Mouse (Mus musculus): ENCODE results near the gene Cwc22. TPM values are rescaled to one million over a fixed set of nuclear protein-coding genes. Genes with fewer than 3 reads are reported as not detected.

The Cwc22 gene
- polyA plus RNA-seq, 1 experiment from 2014 or later: 23.8 TPM

DNA sequence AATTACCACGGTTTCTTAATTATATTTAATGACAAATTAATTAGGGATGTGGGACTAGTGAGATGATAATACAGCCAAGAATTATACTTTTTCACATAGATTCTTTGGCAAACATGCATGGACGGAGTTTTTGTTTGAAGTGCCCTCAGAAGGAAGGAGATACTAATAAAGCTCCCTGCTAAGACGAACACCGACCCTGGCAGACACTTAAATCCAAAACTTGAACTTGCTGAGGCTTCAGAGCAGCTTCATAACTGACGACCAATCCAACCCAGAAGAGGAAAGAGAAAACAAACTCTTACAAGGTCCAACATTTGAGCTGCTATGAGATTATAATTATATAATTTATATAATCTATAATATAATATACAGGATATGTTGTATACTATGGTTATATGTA, 66.4 kb downstream of the Cwc22 start:
- no peaks in the 10 kb centered on the region for H3K27me3 ChIP-seq (ENCODE audit: control insufficient read depth, insufficient read depth, low read length)
- H3K27ac ChIP-seq (ENCODE audit: low read depth, low read length): no peak overlapping the region
- ATAC-seq (replicated peaks; ENCODE audit: insufficient number of reproducible peaks, low FRiP score, low TSS enrichment): no peak
- H3K9me3 ChIP-seq (replicated peaks; ENCODE audit: control insufficient read depth, low read length): no peaks in the 10 kb centered on the region
- 67% methylated on average over 5 of the region's 5 CpGs for WGBS (ENCODE audit: insufficient replicate concordance)
- no peak overlapping the region for H3K4me3 ChIP-seq (ENCODE audit: low read depth, low read length)
- H3K4me1 ChIP-seq (ENCODE audit: control insufficient read depth, insufficient read depth, low read length): no peaks in the 10 kb centered on the region
- no peak overlapping the region for H3K9ac ChIP-seq (ENCODE audit: low read depth, low read length)
- no peaks in the 10 kb centered on the region for H3K36me3 ChIP-seq (ENCODE audit: control insufficient read depth, insufficient read depth, low read length)
- no peak overlapping the region for H3K4me2 ChIP-seq

DNA sequence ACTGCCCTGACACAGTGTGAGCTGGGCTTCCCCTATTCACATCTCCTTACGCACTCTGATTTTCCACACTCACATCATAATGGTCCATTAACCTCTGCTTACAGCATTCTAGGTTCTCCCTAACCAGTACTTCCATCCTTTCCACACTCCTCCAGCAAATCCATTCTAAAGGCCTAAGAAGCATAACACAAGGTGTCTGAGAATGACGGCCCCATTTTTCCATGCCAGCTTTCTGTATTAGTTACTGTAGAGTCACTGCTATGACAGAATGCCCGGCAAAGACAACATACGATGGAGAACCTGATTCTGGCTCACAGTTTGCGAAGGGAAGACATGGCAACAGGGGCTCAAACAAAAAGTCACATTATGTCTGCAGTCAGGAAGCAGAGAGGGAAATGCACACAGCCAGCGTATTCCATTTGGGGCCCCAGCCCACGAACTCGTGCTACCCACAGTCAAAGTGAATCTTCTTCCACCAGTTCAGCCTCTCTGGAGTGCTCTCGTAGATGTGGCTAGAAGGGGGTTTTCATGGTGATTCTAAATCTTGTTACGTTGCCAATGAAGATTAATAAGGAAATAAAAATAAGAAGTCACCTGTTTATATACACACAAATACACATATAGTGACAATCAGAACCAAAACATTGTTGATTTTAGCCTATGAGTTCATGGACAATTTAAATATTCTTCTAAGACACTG, 68.9 kb downstream of the Cwc22 start:
- Histone ChIP-seq H3K27me3 (ENCODE audit: control insufficient read depth, insufficient read depth, low read length) (no peaks in the 10 kb centered on the region), H3K36me3 (ENCODE audit: control insufficient read depth, insufficient read depth, low read length) (no peaks in the 10 kb centered on the region), H3K4me1 (ENCODE audit: control insufficient read depth, insufficient read depth, low read length) (no peaks in the 10 kb centered on the region), H3K4me3 (ENCODE audit: low read depth, low read length) (no peak overlapping the region), H3K27ac (ENCODE audit: low read depth, low read length) (no peak overlapping the region), H3K9ac (ENCODE audit: low read depth, low read length) (no peak overlapping the region), H3K9me3 (replicated peaks; ENCODE audit: control insufficient read depth, low read length) (no peaks in the 10 kb centered on the region), H3K4me2 (no peak overlapping the region)
- no peak for ATAC-seq (replicated peaks; ENCODE audit: insufficient number of reproducible peaks, low FRiP score, low TSS enrichment)
- WGBS (ENCODE audit: insufficient replicate concordance): 76% methylated on average over 10 of the region's 10 CpGs

DNA sequence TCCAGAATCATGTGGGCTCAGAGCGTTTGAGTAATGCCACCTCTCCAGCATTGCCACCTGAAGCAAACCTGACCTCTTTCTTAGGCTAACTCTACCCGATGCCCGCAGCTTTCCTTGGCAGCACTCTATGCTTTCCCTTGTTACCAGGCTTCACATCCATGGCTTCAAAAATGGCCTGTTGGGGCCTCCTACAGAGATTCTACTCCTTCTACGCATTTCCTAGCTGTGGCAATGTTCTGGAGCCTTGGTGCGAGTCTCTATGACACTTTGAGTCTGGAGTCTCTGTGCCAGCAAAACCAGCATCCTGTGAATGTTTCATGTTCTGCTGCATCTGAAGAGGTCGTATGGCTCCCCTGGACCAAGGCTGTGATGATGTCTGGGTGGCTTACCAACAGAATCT, 69.8 kb downstream of the Cwc22 start:
- WGBS (ENCODE audit: insufficient replicate concordance): 72% methylated on average over 6 of the region's 6 CpGs
- no peak overlapping the region for H3K4me3 ChIP-seq (ENCODE audit: low read depth, low read length)
- no peak for ATAC-seq (replicated peaks; ENCODE audit: insufficient number of reproducible peaks, low FRiP score, low TSS enrichment)
- H3K27me3 ChIP-seq (ENCODE audit: control insufficient read depth, insufficient read depth, low read length): no peaks in the 10 kb centered on the region
- no peak overlapping the region for H3K4me2 ChIP-seq
- no peak overlapping the region for H3K9ac ChIP-seq (ENCODE audit: low read depth, low read length)
- no peaks in the 10 kb centered on the region for H3K4me1 ChIP-seq (ENCODE audit: control insufficient read depth, insufficient read depth, low read length)
- H3K9me3 ChIP-seq (replicated peaks; ENCODE audit: control insufficient read depth, low read length): no peaks in the 10 kb centered on the region
- no peak overlapping the region for H3K27ac ChIP-seq (ENCODE audit: low read depth, low read length)
- H3K36me3 ChIP-seq (ENCODE audit: control insufficient read depth, insufficient read depth, low read length): no peaks in the 10 kb centered on the region

DNA sequence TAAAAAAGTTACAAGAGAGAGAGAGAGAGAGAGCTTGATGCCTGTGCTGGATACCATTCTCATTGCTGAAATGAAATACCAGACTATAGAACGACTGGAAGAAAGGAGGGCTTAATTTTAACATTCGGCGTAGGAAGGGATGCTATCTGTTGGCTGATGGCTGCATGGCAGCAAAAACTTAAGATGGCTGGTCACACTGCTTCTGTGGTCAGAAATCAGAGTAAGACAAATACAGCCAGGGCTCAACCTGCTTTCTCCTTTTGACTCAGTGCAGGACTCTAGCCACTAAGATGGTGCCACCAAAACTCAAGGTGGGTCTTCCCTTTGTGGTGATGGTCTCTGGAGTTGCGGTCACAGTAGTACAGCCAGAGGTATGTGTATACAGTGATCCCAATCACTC, 70.7 kb downstream of the Cwc22 start:
- no peak for ATAC-seq (replicated peaks; ENCODE audit: insufficient number of reproducible peaks, low FRiP score, low TSS enrichment)
- no peak overlapping the region for H3K4me2 ChIP-seq
- 96% methylated on average over 4 of the region's 4 CpGs for WGBS (ENCODE audit: insufficient replicate concordance)
- H3K27me3 ChIP-seq (ENCODE audit: control insufficient read depth, insufficient read depth, low read length): no peaks in the 10 kb centered on the region
- no peak overlapping the region for H3K4me3 ChIP-seq (ENCODE audit: low read depth, low read length)
- H3K9me3 ChIP-seq (replicated peaks; ENCODE audit: control insufficient read depth, low read length): no peaks in the 10 kb centered on the region
- no peaks in the 10 kb centered on the region for H3K4me1 ChIP-seq (ENCODE audit: control insufficient read depth, insufficient read depth, low read length)
- H3K27ac ChIP-seq (ENCODE audit: low read depth, low read length): no peak overlapping the region
- H3K36me3 ChIP-seq (ENCODE audit: control insufficient read depth, insufficient read depth, low read length): no peaks in the 10 kb centered on the region
- H3K9ac ChIP-seq (ENCODE audit: low read depth, low read length): no peak overlapping the region

DNA sequence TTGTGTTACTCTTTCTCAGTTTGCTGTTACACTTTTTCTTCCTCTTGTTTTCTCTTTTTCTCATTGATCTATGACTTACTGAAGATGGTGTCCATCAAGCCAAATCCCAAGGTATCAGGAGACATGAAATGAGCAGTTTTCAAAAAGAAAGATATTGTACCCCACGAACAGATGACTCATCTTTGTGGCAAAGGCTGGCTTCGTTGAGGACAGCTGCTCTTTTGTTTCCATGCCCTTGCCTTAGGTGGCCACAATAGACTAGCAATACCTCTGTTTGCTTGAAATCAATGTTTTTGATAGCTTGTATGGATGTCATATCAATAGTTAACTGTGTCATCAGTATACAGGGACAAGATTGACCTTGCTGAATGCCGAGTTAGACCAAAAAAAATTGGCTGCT, 71.5 kb downstream of the Cwc22 start:
- WGBS (ENCODE audit: insufficient replicate concordance): 74% methylated on average over 3 of the region's 3 CpGs
- no peak for ATAC-seq (replicated peaks; ENCODE audit: insufficient number of reproducible peaks, low FRiP score, low TSS enrichment)

DNA sequence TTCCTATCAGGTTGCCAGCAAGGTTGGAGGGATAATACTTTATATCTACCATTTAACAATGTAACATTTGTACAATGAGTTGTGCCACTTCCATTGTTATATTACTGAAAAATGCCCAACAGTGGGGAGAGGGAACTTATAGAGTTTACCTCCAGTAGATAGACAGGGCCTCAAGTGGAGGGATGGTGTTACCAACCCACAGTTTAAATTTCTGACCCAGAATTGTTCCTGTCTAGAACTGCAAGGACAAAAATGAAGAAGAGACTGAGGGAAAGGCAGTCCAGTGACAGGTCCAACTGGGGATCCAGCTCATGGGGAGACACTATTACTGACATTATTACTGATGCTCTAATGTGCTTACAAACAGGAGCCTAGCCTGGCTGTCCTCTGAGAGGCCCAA, 72.4 kb downstream of the Cwc22 start:
- H3K9ac ChIP-seq (ENCODE audit: low read depth, low read length): no peak overlapping the region
- H3K27me3 ChIP-seq (ENCODE audit: control insufficient read depth, insufficient read depth, low read length): no peaks in the 10 kb centered on the region
- no peaks in the 10 kb centered on the region for H3K9me3 ChIP-seq (replicated peaks; ENCODE audit: control insufficient read depth, low read length)
- no peak overlapping the region for H3K4me3 ChIP-seq (ENCODE audit: low read depth, low read length)
- no peak overlapping the region for H3K4me2 ChIP-seq
- H3K4me1 ChIP-seq (ENCODE audit: control insufficient read depth, insufficient read depth, low read length): no peaks in the 10 kb centered on the region
- H3K36me3 ChIP-seq (ENCODE audit: control insufficient read depth, insufficient read depth, low read length): no peaks in the 10 kb centered on the region
- H3K27ac ChIP-seq (ENCODE audit: low read depth, low read length): no peak overlapping the region
- ATAC-seq (replicated peaks; ENCODE audit: insufficient number of reproducible peaks, low FRiP score, low TSS enrichment): no peak

More for the DNA sequence above, 71.5 kb downstream of the Cwc22 start:
- no peaks in the 10 kb centered on the region for H3K27me3 ChIP-seq (ENCODE audit: control insufficient read depth, insufficient read depth, low read length)
- H3K4me2 ChIP-seq: no peak overlapping the region
- no peaks in the 10 kb centered on the region for H3K4me1 ChIP-seq (ENCODE audit: control insufficient read depth, insufficient read depth, low read length)
- no peak overlapping the region for H3K9ac ChIP-seq (ENCODE audit: low read depth, low read length)
- H3K27ac ChIP-seq (ENCODE audit: low read depth, low read length): no peak overlapping the region
- no peaks in the 10 kb centered on the region for H3K36me3 ChIP-seq (ENCODE audit: control insufficient read depth, insufficient read depth, low read length)
- no peak overlapping the region for H3K4me3 ChIP-seq (ENCODE audit: low read depth, low read length)
- H3K9me3 ChIP-seq (replicated peaks; ENCODE audit: control insufficient read depth, low read length): no peaks in the 10 kb centered on the region

DNA sequence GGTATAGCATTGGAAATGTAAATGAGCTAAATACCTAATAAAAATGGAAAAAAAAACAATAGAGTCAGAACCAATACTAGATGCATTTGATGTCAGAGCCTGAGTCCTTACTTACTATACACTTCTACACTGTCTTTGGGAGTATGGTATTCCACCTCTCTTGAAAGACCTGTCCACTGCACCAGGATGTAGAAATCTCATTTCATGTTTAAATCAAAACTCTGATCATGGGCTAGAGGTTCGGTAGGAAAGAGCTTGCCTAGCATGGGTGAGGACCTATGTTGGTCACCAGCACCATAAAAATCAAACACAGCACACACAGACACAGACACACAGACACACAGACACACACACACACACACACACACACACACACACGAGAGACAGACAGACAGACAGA, 73.5 kb downstream of the Cwc22 start:
- no peak for ATAC-seq (replicated peaks; ENCODE audit: insufficient number of reproducible peaks, low FRiP score, low TSS enrichment)
- no peaks in the 10 kb centered on the region for H3K4me1 ChIP-seq (ENCODE audit: control insufficient read depth, insufficient read depth, low read length)
- no peak overlapping the region for H3K4me2 ChIP-seq
- H3K9ac ChIP-seq (ENCODE audit: low read depth, low read length): no peak overlapping the region
- H3K4me3 ChIP-seq (ENCODE audit: low read depth, low read length): no peak overlapping the region
- WGBS (ENCODE audit: insufficient replicate concordance): 69% methylated on average over 2 of the region's 2 CpGs
- no peaks in the 10 kb centered on the region for H3K9me3 ChIP-seq (replicated peaks; ENCODE audit: control insufficient read depth, low read length)
- H3K27ac ChIP-seq (ENCODE audit: low read depth, low read length): no peak overlapping the region
- H3K36me3 ChIP-seq (ENCODE audit: control insufficient read depth, insufficient read depth, low read length): no peaks in the 10 kb centered on the region
- no peaks in the 10 kb centered on the region for H3K27me3 ChIP-seq (ENCODE audit: control insufficient read depth, insufficient read depth, low read length)

DNA sequence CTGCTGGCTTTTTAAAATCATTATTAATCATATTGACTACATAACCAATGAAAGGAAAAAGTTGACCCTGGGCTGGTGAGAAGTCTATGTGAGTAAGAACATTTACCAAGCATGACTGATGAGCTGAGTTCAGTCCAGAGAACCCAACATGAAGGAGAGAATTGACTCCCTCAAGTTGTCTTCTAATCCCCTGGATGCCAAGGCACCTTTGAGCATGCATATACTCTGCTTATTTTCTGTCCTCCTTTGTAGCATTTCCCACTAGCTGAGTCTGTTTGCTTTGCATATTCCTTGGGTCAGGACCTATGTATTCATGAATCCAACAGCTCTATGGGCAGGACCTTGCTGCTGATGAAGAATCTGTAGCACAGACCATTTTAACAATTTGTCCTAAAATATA, 75.0 kb downstream of the Cwc22 start:
- H3K4me2 ChIP-seq: no peak overlapping the region
- H3K9ac ChIP-seq (ENCODE audit: low read depth, low read length): no peak overlapping the region
- H3K36me3 ChIP-seq (ENCODE audit: control insufficient read depth, insufficient read depth, low read length): no peaks in the 10 kb centered on the region
- H3K4me1 ChIP-seq (ENCODE audit: control insufficient read depth, insufficient read depth, low read length): no peaks in the 10 kb centered on the region
- ATAC-seq (replicated peaks; ENCODE audit: insufficient number of reproducible peaks, low FRiP score, low TSS enrichment): no peak
- no peaks in the 10 kb centered on the region for H3K27me3 ChIP-seq (ENCODE audit: control insufficient read depth, insufficient read depth, low read length)
- H3K4me3 ChIP-seq (ENCODE audit: low read depth, low read length): no peak overlapping the region
- no peak overlapping the region for H3K27ac ChIP-seq (ENCODE audit: low read depth, low read length)
- no peaks in the 10 kb centered on the region for H3K9me3 ChIP-seq (replicated peaks; ENCODE audit: control insufficient read depth, low read length)

DNA sequence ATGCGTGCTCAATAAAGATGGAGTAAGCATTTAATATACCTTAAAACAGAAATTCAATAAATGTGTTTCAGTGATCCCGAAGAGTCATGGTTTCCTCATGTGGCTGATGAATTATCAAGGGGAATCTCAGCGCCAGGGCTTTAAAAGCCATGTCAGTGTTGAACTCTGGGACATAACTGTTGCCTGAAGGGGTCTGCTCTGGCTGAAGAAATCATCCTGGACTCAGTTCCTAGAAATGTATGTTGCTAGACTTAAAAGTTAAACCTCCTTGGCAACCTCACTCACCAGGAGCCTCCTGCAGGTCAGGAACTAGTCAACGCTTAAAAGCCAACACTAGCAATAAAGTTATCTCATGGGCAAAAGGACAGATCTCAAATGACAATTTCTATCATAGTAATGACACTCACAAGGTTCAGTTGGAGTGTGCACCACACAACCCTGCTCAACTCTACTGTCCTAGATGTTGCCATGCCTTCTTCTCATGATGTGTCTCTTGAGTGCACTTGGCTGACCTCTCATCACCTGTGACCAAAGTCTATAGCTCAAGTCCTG, 76.4 kb downstream of the Cwc22 start:
- no peaks in the 10 kb centered on the region for H3K27me3 ChIP-seq (ENCODE audit: control insufficient read depth, insufficient read depth, low read length)
- no peak overlapping the region for H3K4me2 ChIP-seq
- no peak overlapping the region for H3K4me3 ChIP-seq (ENCODE audit: low read depth, low read length)
- H3K9me3 ChIP-seq (replicated peaks; ENCODE audit: control insufficient read depth, low read length): no peaks in the 10 kb centered on the region
- no peak overlapping the region for H3K9ac ChIP-seq (ENCODE audit: low read depth, low read length)
- H3K4me1 ChIP-seq (ENCODE audit: control insufficient read depth, insufficient read depth, low read length): no peaks in the 10 kb centered on the region
- 84% methylated on average over 4 of the region's 4 CpGs for WGBS (ENCODE audit: insufficient replicate concordance)
- ATAC-seq (replicated peaks; ENCODE audit: insufficient number of reproducible peaks, low FRiP score, low TSS enrichment): no peak
- H3K27ac ChIP-seq (ENCODE audit: low read depth, low read length): no peak overlapping the region
- no peaks in the 10 kb centered on the region for H3K36me3 ChIP-seq (ENCODE audit: control insufficient read depth, insufficient read depth, low read length)
